ENCODE assay signal across 18 mouse cellular contexts in the genomic region with DNA sequence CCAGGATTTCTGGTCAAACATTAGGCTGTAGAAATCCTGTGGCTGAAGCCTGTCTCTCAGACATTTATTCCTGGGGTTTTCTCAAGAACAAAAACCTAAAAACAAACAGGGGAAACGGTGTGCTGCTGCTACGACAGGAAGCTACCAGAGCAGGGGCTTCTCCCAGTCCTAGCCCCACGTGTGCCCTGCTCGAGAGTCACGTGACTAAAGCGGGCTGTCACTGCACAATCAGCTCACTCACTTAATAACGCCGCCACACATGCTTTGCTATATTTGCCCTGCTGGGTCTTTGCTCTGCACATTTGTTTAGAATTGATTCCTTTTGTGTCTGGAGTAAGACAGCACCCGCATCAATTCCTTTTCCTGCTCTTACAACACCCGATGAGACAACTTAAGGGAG.
DNase-seq lines count a peak whose midpoint lies in the region; ATAC-seq and TF ChIP-seq lines count a peak whose summit lies in the region.
"Had no signal": no experiment of that assay in that cellular context is flagged by ENCODE, and none has a peak within 500 bp of the region (broad histone marks: within the 10 kb centered on the region; RNA-seq: fewer than 3 reads in every experiment).

No protein-coding gene starts in this region.

- no peaks in the 10 kb centered on the region for H3K27me3 ChIP-seq in heart, postnatal 0 days (ENCODE audit: control insufficient read depth, insufficient read depth, low read length)
- no peaks in the 10 kb centered on the region for H3K27me3 ChIP-seq in heart, embryonic 11.5 days (ENCODE audit: control insufficient read depth, insufficient read depth, low read length)
- H3K27me3 ChIP-seq in forebrain, embryonic 13.5 days, result no peaks in the 10 kb centered on the region
- H3K27me3 ChIP-seq: limb, embryonic 15.5 days; neural tube, embryonic 12.5 days; stomach, embryonic 15.5 days had no signal

- H3K36me3 ChIP-seq in heart, postnatal 0 days (replicated peaks; ENCODE audit: control insufficient read depth, insufficient read depth, low read length), result no peaks in the 10 kb centered on the region
- no peaks in the 10 kb centered on the region for H3K36me3 ChIP-seq in heart, embryonic 11.5 days (ENCODE audit: control insufficient read depth, insufficient read depth, low read length)
- H3K36me3 ChIP-seq in macrophage (ENCODE audit: inconsistent target), result peaks cover 9% of the 10 kb centered on the region; the same call in 1 of the 2 replicates
- H3K36me3 ChIP-seq in forebrain, embryonic 13.5 days (ENCODE audit: poor library complexity, severe bottlenecking), result no peaks in the 10 kb centered on the region
- H3K36me3 ChIP-seq: embryonic facial prominence, embryonic 10.5 days; limb, embryonic 15.5 days; midbrain, embryonic 10.5 days; neural tube, embryonic 12.5 days; stomach, embryonic 15.5 days had no signal

- no peak for DNase-seq in heart, postnatal 0 days (ENCODE audit: low spot score)
- peak; percentile 16 for DNase-seq in CD4-positive, CD25-positive, alpha-beta regulatory T cell, adult 2 months (ENCODE audit: low read depth, low spot score)
- DNase-seq in layer of hippocampus, adult 9-10 months (ENCODE audit: low spot score), result no peak
- DNase-seq: cerebellum, adult 9-10 months; gastrocnemius, postnatal 10 days; spleen, adult 18-20 months; thymus, adult 2 months had no signal

- no peak for TF ChIP-seq EP300 in heart, postnatal 0 days (IDR thresholded peaks at IDR 0.05; ENCODE audit: low read depth)

- TF ChIP-seq CTCF in heart, postnatal 0 days (IDR thresholded peaks at IDR 0.05; ENCODE audit: low read depth), result no peak

- no peaks in the 10 kb centered on the region for H3K9me3 ChIP-seq in heart, postnatal 0 days (replicated peaks; ENCODE audit: control insufficient read depth, low read length)
- peaks cover 5% of the 10 kb centered on the region; the same call in 1 of the 2 replicates for H3K9me3 ChIP-seq in heart, embryonic 11.5 days (replicated peaks; ENCODE audit: control insufficient read depth, low read length)
- no peaks in the 10 kb centered on the region for H3K9me3 ChIP-seq in forebrain, embryonic 13.5 days (replicated peaks)
- H3K9me3 ChIP-seq: embryonic facial prominence, embryonic 10.5 days; G1E; limb, embryonic 15.5 days; midbrain, embryonic 10.5 days; neural tube, embryonic 12.5 days; stomach, embryonic 15.5 days had no signal

- H3K4me2 ChIP-seq in heart, postnatal 0 days (ENCODE audit: low read depth, low read length), result no peak overlapping the region
- H3K4me2 ChIP-seq in heart, embryonic 11.5 days, result no peak overlapping the region
- no peak overlapping the region for H3K4me2 ChIP-seq in forebrain, embryonic 13.5 days
- H3K4me2 ChIP-seq: limb, embryonic 15.5 days; neural tube, embryonic 12.5 days; stomach, embryonic 15.5 days had no signal

- WGBS in heart, postnatal 0 days, result 67% methylated on average over 10 of the region's 10 CpGs
- WGBS in heart, embryonic 11.5 days (ENCODE audit: insufficient replicate concordance), result 69% methylated on average over 10 of the region's 10 CpGs
- WGBS in macrophage (ENCODE audit: missing documents), result 59% methylated on average over 10 of the region's 10 CpGs
- 80% methylated on average over 10 of the region's 10 CpGs for WGBS in forebrain, embryonic 13.5 days

- peaks cover 20% of the 10 kb centered on the region for H3K4me1 ChIP-seq in heart, postnatal 0 days (ENCODE audit: control insufficient read depth, insufficient read depth)
- no peaks in the 10 kb centered on the region for H3K4me1 ChIP-seq in heart, embryonic 11.5 days (ENCODE audit: control insufficient read depth, insufficient read depth, low read length)
- peaks cover 10% of the 10 kb centered on the region for H3K4me1 ChIP-seq in forebrain, embryonic 13.5 days

- ATAC-seq in heart, postnatal 0 days (ENCODE audit: insufficient read depth, low read depth), result no peak
- no peak for ATAC-seq in heart, embryonic 11.5 days (replicated peaks; ENCODE audit: insufficient number of reproducible peaks, low FRiP score, low TSS enrichment)
- peak; percentile 35 for ATAC-seq in CD4-positive, CD25-positive, alpha-beta regulatory T cell, adult 4 months
- no peak for ATAC-seq in forebrain, embryonic 13.5 days

- H3K9ac ChIP-seq in heart, postnatal 0 days (replicated peaks; ENCODE audit: low read depth, low read length), result no peak overlapping the region
- H3K9ac ChIP-seq in heart, embryonic 11.5 days (ENCODE audit: low read depth, low read length), result no peak overlapping the region
- no peak overlapping the region for H3K9ac ChIP-seq in forebrain, embryonic 13.5 days
- H3K9ac ChIP-seq: limb, embryonic 15.5 days; neural tube, embryonic 12.5 days; stomach, embryonic 15.5 days had no signal

- peaks cover 63% of the 10 kb centered on the region for H3K79me2 ChIP-seq in macrophage (ENCODE audit: inconsistent target)

- no peak overlapping the region for H3K4me3 ChIP-seq in heart, postnatal 0 days (ENCODE audit: low read depth, low read length)
- H3K4me3 ChIP-seq in heart, embryonic 11.5 days (ENCODE audit: low read depth, low read length), result no peak overlapping the region
- H3K4me3 ChIP-seq in macrophage (ENCODE audit: inconsistent target), result no peak overlapping the region
- H3K4me3 ChIP-seq in forebrain, embryonic 13.5 days, result no peak overlapping the region
- H3K4me3 ChIP-seq: embryonic facial prominence, embryonic 10.5 days; layer of hippocampus, adult 2 months; limb, embryonic 15.5 days; midbrain, embryonic 10.5 days; neural tube, embryonic 12.5 days; stomach, embryonic 15.5 days had no signal

- 0 out of 2 replicates have a peak overlapping the region, but pooled peaks have one; percentile 49 for H3K27ac ChIP-seq in heart, postnatal 0 days (ENCODE audit: low read depth)
- H3K27ac ChIP-seq in heart, embryonic 11.5 days (ENCODE audit: low read depth, low read length), result no peak overlapping the region
- peak overlapping the region; percentile 95 for H3K27ac ChIP-seq in macrophage
- H3K27ac ChIP-seq in forebrain, embryonic 13.5 days, result no peak overlapping the region
- H3K27ac ChIP-seq: embryonic facial prominence, embryonic 10.5 days; midbrain, embryonic 10.5 days; neural tube, embryonic 12.5 days; stomach, embryonic 15.5 days had no signal

Comparison
In these comparisons a context has a peak if more than half of its experiments do, and no peak if none do; other contexts are left out.
1. H3K27ac ChIP-seq: peak in heart, postnatal 0 days (single experiment) and macrophage (single experiment); none in heart, embryonic 11.5 days (single experiment) and forebrain, embryonic 13.5 days (single experiment).